In the genomic region with DNA sequence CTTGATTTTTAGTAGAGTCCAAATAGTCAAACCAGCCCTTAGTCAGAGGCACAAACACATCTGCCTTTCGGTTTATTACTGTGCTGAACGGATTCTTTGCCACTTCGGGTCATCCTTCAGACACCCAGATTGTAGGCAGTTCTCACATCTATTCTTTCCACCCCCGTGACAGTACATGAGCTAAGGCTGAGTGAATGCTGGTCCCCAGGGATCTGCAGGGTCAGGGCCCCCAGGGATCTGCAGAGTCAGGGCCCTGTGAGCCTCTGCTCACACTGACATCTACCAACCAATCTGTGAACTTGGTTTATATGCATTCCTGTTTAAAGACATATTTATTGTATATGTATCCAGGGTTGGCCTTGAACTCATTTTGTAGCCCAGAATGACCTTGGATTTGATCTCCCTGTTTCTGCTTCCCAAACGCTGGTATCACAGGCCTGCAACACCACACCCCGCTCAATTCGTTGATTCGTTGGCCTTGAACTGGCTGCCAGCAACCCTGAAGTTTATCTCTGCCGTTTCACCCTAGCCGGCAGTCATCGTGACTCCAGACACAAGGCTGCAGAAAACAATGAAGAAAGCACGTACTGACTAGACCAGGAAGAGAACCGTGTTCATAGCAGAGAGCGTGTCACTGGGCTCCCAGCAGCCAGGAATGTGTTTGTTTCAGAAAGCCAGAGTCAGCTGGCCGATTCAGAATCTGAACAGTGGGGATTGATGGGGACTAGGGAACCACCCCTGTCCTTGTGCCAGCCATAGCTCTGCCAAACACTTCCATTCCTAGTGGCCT, we compare ENCODE assay signal across 12 mouse cellular contexts. TPM values are rescaled to one million over a fixed set of nuclear protein-coding genes. Genes with fewer than 3 reads are reported as not detected.
A peak's percentile ranks its signal among the peaks of the same experiment; 100 is the strongest.
DNase-seq lines count a peak whose midpoint lies in the region; ATAC-seq and TF ChIP-seq lines count a peak whose summit lies in the region.
"Had no signal": no experiment of that assay in that cellular context is flagged by ENCODE, and none has a peak within 500 bp of the region (broad histone marks: within the 10 kb centered on the region; RNA-seq: fewer than 3 reads in every experiment).

No protein-coding gene starts in this region.

- no peak for TF ChIP-seq EP300 in heart, adult 2 months (IDR thresholded peaks at IDR 0.05; ENCODE audit: insufficient read depth, low read depth, low read length)

- no peaks in the 10 kb centered on the region for H3K9me3 ChIP-seq in liver, embryonic 15.5 days (replicated peaks)
- no peaks in the 10 kb centered on the region for H3K9me3 ChIP-seq in kidney, embryonic 14.5 days (ENCODE audit: control insufficient read depth, low read length)
- H3K9me3 ChIP-seq: embryonic facial prominence, embryonic 12.5 days had no signal

- no peak for TF ChIP-seq POLR2A in testis, adult 2 months (IDR thresholded peaks at IDR 0.05; ENCODE audit: control insufficient read depth, low read depth, low read length)
- TF ChIP-seq POLR2A in heart, adult 2 months (IDR thresholded peaks at IDR 0.05; ENCODE audit: insufficient read depth, low read depth, low read length), result no peak

- H3K27ac ChIP-seq in testis, adult 2 months (ENCODE audit: control insufficient read depth, insufficient read depth, low read depth, low read length), result peak overlapping the region; percentile 89
- peak overlapping the region; percentile 59 for H3K27ac ChIP-seq in heart, adult 2 months
- H3K27ac ChIP-seq in liver, embryonic 15.5 days (replicated peaks), result no peak overlapping the region; the same call in 1 of the 2 replicates
- no peak overlapping the region for H3K27ac ChIP-seq in kidney, embryonic 14.5 days (ENCODE audit: low read depth, low read length)
- H3K27ac ChIP-seq: embryonic facial prominence, embryonic 12.5 days had no signal

- H3K4me3 ChIP-seq in testis, adult 2 months (ENCODE audit: control insufficient read depth, low read depth, low read length), result peak overlapping the region; percentile 69
- no peak overlapping the region for H3K4me3 ChIP-seq in heart, adult 2 months
- no peak overlapping the region for H3K4me3 ChIP-seq in liver, embryonic 15.5 days (replicated peaks)
- H3K4me3 ChIP-seq in kidney, embryonic 14.5 days (ENCODE audit: low read length), result no peak overlapping the region
- H3K4me3 ChIP-seq: embryonic facial prominence, embryonic 12.5 days; myocyte had no signal

- intact Hi-C loops in heart, adult 2 months (cut with DNase I), result no loop called here

- H3K4me2 ChIP-seq in liver, embryonic 15.5 days, result no peak overlapping the region
- H3K4me2 ChIP-seq in kidney, embryonic 14.5 days (replicated peaks; ENCODE audit: low read depth, low read length), result no peak overlapping the region
- H3K4me2 ChIP-seq: embryonic facial prominence, embryonic 12.5 days had no signal

- TF ChIP-seq CTCF in testis, adult 2 months (IDR thresholded peaks at IDR 0.05; ENCODE audit: control insufficient read depth, insufficient read depth, insufficient replicate concordance, low read depth, low read length), result no peak
- peak; percentile 35 for TF ChIP-seq CTCF in heart, adult 2 months (IDR thresholded peaks at IDR 0.05)

- ATAC-seq in liver, embryonic 15.5 days (ENCODE audit: insufficient read depth), result peak; percentile 32; the same call in 1 of the 2 replicates
- no peak for ATAC-seq in kidney, embryonic 14.5 days (ENCODE audit: low FRiP score, low TSS enrichment)

- peaks cover 30% of the 10 kb centered on the region for H3K4me1 ChIP-seq in testis, adult 2 months (ENCODE audit: control insufficient read depth, insufficient read depth, low read length)
- peaks cover 12% of the 10 kb centered on the region for H3K4me1 ChIP-seq in heart, adult 2 months (ENCODE audit: control insufficient read depth, insufficient read depth, low read length)
- H3K4me1 ChIP-seq in liver, embryonic 15.5 days (replicated peaks), result peaks cover 21% of the 10 kb centered on the region
- no peaks in the 10 kb centered on the region for H3K4me1 ChIP-seq in kidney, embryonic 14.5 days (ENCODE audit: control insufficient read depth, insufficient read depth, low read length)
- H3K4me1 ChIP-seq: embryonic facial prominence, embryonic 12.5 days had no signal

- DNase-seq in testis, postnatal 10 days (ENCODE audit: low spot score), result no peak
- peak; percentile 54 to 56 for DNase-seq in heart, adult 2 months
- DNase-seq in testis, postnatal 14 days (ENCODE audit: low spot score), result peak; percentile 79
- DNase-seq in thymus, postnatal 25 days, result no peak
- DNase-seq in cerebellum, postnatal 4 days (ENCODE audit: low spot score in 2 of 2), result no peak
- DNase-seq: kidney, postnatal 4 days had no signal

- no peaks in the 10 kb centered on the region for H3K36me3 ChIP-seq in testis, adult 2 months (ENCODE audit: control insufficient read depth, insufficient read depth, low read length)
- no peaks in the 10 kb centered on the region for H3K36me3 ChIP-seq in heart, adult 2 months (ENCODE audit: control insufficient read depth, insufficient read depth, low read length)
- no peaks in the 10 kb centered on the region for H3K36me3 ChIP-seq in liver, embryonic 15.5 days (replicated peaks)
- no peaks in the 10 kb centered on the region for H3K36me3 ChIP-seq in kidney, embryonic 14.5 days (ENCODE audit: control insufficient read depth, insufficient read depth, low read length)
- H3K36me3 ChIP-seq: embryonic facial prominence, embryonic 12.5 days had no signal

- no peak overlapping the region for H3K9ac ChIP-seq in heart, adult 2 months (ENCODE audit: low read depth, low read length)
- H3K9ac ChIP-seq in liver, embryonic 15.5 days, result no peak overlapping the region
- H3K9ac ChIP-seq in kidney, embryonic 14.5 days (ENCODE audit: low read depth, low read length), result no peak overlapping the region
- H3K9ac ChIP-seq: embryonic facial prominence, embryonic 12.5 days had no signal

- whole genome bisulfite sequencing in heart, adult 2 months, result 28% methylated on average over 15 of the region's 15 CpGs
- WGBS in liver, embryonic 15.5 days (ENCODE audit: insufficient replicate concordance), result 41% methylated on average over 15 of the region's 15 CpGs
- WGBS in kidney, embryonic 14.5 days, result 78% methylated on average over 15 of the region's 15 CpGs

- no peaks in the 10 kb centered on the region for H3K27me3 ChIP-seq in testis, adult 2 months (ENCODE audit: control insufficient read depth, insufficient read depth, low read length)
- no peaks in the 10 kb centered on the region for H3K27me3 ChIP-seq in heart, adult 2 months (ENCODE audit: control insufficient read depth, insufficient read depth, low read length)
- H3K27me3 ChIP-seq in liver, embryonic 15.5 days, result no peaks in the 10 kb centered on the region
- H3K27me3 ChIP-seq in kidney, embryonic 14.5 days (ENCODE audit: control insufficient read depth, insufficient read depth, low read length), result no peaks in the 10 kb centered on the region
- H3K27me3 ChIP-seq: embryonic facial prominence, embryonic 12.5 days had no signal

- no peaks in the 10 kb centered on the region for H3K79me2 ChIP-seq in heart, adult 2 months (replicated peaks; ENCODE audit: control insufficient read depth, insufficient read depth, low read length)

RNA-seq across cellular contexts. Expression of a gene that starts 3.7 kb away (rescaled TPM):
- polyA plus RNA-seq in testis, adult 2 months (2012; rRNA removed), result 299 and 314 TPM in 2 replicates
- total RNA-seq in heart, adult 2 months (2021), result 1 to 10 TPM; 2.0 TPM
- 0.47 and 0.76 TPM in 2 replicates for polyA plus RNA-seq in heart, adult 2 months (2012; rRNA removed)
- not detected in 2 replicates for polyA plus RNA-seq in liver, embryonic 15.5 days (2015; fragmentation: Nextera tagmentation; extraction: Ambion mirVana)
- polyA plus RNA-seq in kidney, embryonic 14.5 days (2014; fragmentation: Nextera tagmentation; extraction: Ambion mirVana), result not detected in 2 replicates
- polyA plus RNA-seq: embryonic facial prominence, embryonic 12.5 days; myocyte; stomach, embryonic 14.5 days had no signal

RNA-seq across cellular contexts. Expression of a gene that starts 42.1 kb away (rescaled TPM):
- polyA plus RNA-seq in testis, adult 2 months (2012; rRNA removed), result 9.2 and 10.9 TPM in 2 replicates
- total RNA-seq in heart, adult 2 months (2021), result 100 to 1,000 TPM; 102 to 128 TPM
- polyA plus RNA-seq in heart, adult 2 months (2012; rRNA removed), result 15.4 and 33.7 TPM in 2 replicates
- polyA plus RNA-seq in liver, embryonic 15.5 days (2015; fragmentation: Nextera tagmentation; extraction: Ambion mirVana), result 9.7 and 10.0 TPM in 2 replicates
- polyA plus RNA-seq in kidney, embryonic 14.5 days (2014; fragmentation: Nextera tagmentation; extraction: Ambion mirVana), result 34.7 and 80.1 TPM in 2 replicates

RNA-seq across cellular contexts. Expression of a gene that starts 50.3 kb away (rescaled TPM):
- polyA plus RNA-seq in testis, adult 2 months (2012; rRNA removed), result 2.7 and 3.0 TPM in 2 replicates
- total RNA-seq in heart, adult 2 months (2021), result 1 to 10 TPM in 1 of 2 experiments, under 1 TPM in 1; 0.86 to 1.5 TPM
- 1.6 and 2.6 TPM in 2 replicates for polyA plus RNA-seq in heart, adult 2 months (2012; rRNA removed)
- polyA plus RNA-seq in liver, embryonic 15.5 days (2015; fragmentation: Nextera tagmentation; extraction: Ambion mirVana), result 0.43 and 0.70 TPM in 2 replicates
- polyA plus RNA-seq in kidney, embryonic 14.5 days (2014; fragmentation: Nextera tagmentation; extraction: Ambion mirVana), result 2.3 and 3.9 TPM in 2 replicates

Comparison
In these comparisons a context has a peak if more than half of its experiments do, and no peak if none do; other contexts are left out.
1. DNase-seq: peak in heart, adult 2 months (2 of 2) and testis, postnatal 14 days (single experiment); none in testis, postnatal 10 days (single experiment), thymus, postnatal 25 days (single experiment) and cerebellum, postnatal 4 days (0 of 2).
2. H3K27ac ChIP-seq: peak in testis, adult 2 months (single experiment) and heart, adult 2 months (single experiment); none in liver, embryonic 15.5 days (single experiment) and kidney, embryonic 14.5 days (single experiment).
3. RNA of a gene that starts 3.7 kb away (polyA plus RNA-seq): 299 to 314 TPM in testis, adult 2 months; 0.47 to 0.76 TPM in heart, adult 2 months, not detected in liver, embryonic 15.5 days and not detected in kidney, embryonic 14.5 days; every median in the first group is over 100 times any median in the second.